In genomic region chr2:146834314-146835201, GRCm38 (mm10) we compare ENCODE assay signal across 7 mouse cellular contexts. TPM values are rescaled to one million over a fixed set of nuclear protein-coding genes. Genes with fewer than 3 reads are reported as not detected.
DNase-seq lines count a peak whose midpoint lies in the region; ATAC-seq and TF ChIP-seq lines count a peak whose summit lies in the region.

No protein-coding gene starts in this region.

- H3K4me1 ChIP-seq in testis, adult 2 months (ENCODE audit: control insufficient read depth, insufficient read depth, low read length): peaks cover 22% of the 10 kb centered on the region
- H3K4me1 ChIP-seq in embryonic facial prominence, embryonic 15.5 days: peaks cover 21% of the 10 kb centered on the region
- peaks cover 17% of the 10 kb centered on the region for H3K4me1 ChIP-seq in hindbrain, embryonic 15.5 days (replicated peaks)
- peaks cover 32% of the 10 kb centered on the region for H3K4me1 ChIP-seq in limb, embryonic 15.5 days
- H3K4me1 ChIP-seq in olfactory bulb, adult 2 months (ENCODE audit: control insufficient read depth, insufficient read depth, low read length): peaks cover 21% of the 10 kb centered on the region; the same call in 1 of the 2 replicates

- WGBS in embryonic facial prominence, embryonic 15.5 days: under 1% methylated on average over 63 of the region's 63 CpGs
- under 1% methylated on average over 63 of the region's 63 CpGs for WGBS in hindbrain, embryonic 15.5 days
- WGBS in limb, embryonic 15.5 days: under 1% methylated on average over 63 of the region's 63 CpGs
- 2% methylated on average over 63 of the region's 63 CpGs for WGBS in olfactory bulb, adult 2 months

- H3K36me3 ChIP-seq in testis, adult 2 months (ENCODE audit: control insufficient read depth, insufficient read depth, low read length): no peaks in the 10 kb centered on the region
- H3K36me3 ChIP-seq in embryonic facial prominence, embryonic 15.5 days: no peaks in the 10 kb centered on the region
- H3K36me3 ChIP-seq in hindbrain, embryonic 15.5 days: no peaks in the 10 kb centered on the region
- no peaks in the 10 kb centered on the region for H3K36me3 ChIP-seq in limb, embryonic 15.5 days

- no peak for DNase-seq in testis, postnatal 14 days (ENCODE audit: low spot score)
- no peak for DNase-seq in thymus, postnatal 36 days

- no peak for TF ChIP-seq CTCF in testis, adult 2 months (IDR thresholded peaks at IDR 0.05; ENCODE audit: control insufficient read depth, insufficient read depth, insufficient replicate concordance, low read depth, low read length)
- no peak for TF ChIP-seq CTCF in olfactory bulb, adult 2 months (IDR thresholded peaks at IDR 0.05; ENCODE audit: insufficient read depth, low read depth, low read length)

- H3K27ac ChIP-seq in testis, adult 2 months (ENCODE audit: control insufficient read depth, insufficient read depth, low read depth, low read length): no peak overlapping the region
- H3K27ac ChIP-seq in embryonic facial prominence, embryonic 15.5 days (replicated peaks): no peak overlapping the region
- H3K27ac ChIP-seq in hindbrain, embryonic 15.5 days (replicated peaks): peak overlapping the region; percentile 67
- H3K27ac ChIP-seq in limb, embryonic 15.5 days: no peak overlapping the region
- H3K27ac ChIP-seq in olfactory bulb, adult 2 months (ENCODE audit: insufficient read depth, low read depth, low read length): no peak overlapping the region; the same call in 1 of the 2 replicates

- H3K4me3 ChIP-seq in testis, adult 2 months (ENCODE audit: control insufficient read depth, low read depth, low read length): peak overlapping the region; percentile 29
- H3K4me3 ChIP-seq in embryonic facial prominence, embryonic 15.5 days (replicated peaks): peak overlapping the region; percentile 27
- H3K4me3 ChIP-seq in hindbrain, embryonic 15.5 days: peak overlapping the region; percentile 25
- peak overlapping the region; percentile 21 for H3K4me3 ChIP-seq in limb, embryonic 15.5 days
- peak overlapping the region; percentile 32 for H3K4me3 ChIP-seq in olfactory bulb, adult 2 months (ENCODE audit: insufficient read depth, low read depth, low read length)

- H3K9me3 ChIP-seq in embryonic facial prominence, embryonic 15.5 days (replicated peaks): no peaks in the 10 kb centered on the region
- no peaks in the 10 kb centered on the region for H3K9me3 ChIP-seq in hindbrain, embryonic 15.5 days
- H3K9me3 ChIP-seq in limb, embryonic 15.5 days: no peaks in the 10 kb centered on the region

- TF ChIP-seq POLR2A in testis, adult 2 months (IDR thresholded peaks at IDR 0.05; ENCODE audit: control insufficient read depth, low read depth, low read length): no peak
- TF ChIP-seq POLR2A in olfactory bulb, adult 2 months (IDR thresholded peaks at IDR 0.05; ENCODE audit: insufficient read depth, low read depth, low read length): no peak

- peak; percentile 39; the same call in 1 of the 2 replicates for ATAC-seq in embryonic facial prominence, embryonic 15.5 days (ENCODE audit: insufficient number of reproducible peaks, low FRiP score, low TSS enrichment, low read depth)
- ATAC-seq in hindbrain, embryonic 15.5 days (ENCODE audit: low FRiP score, low read depth): peak; percentile 74
- ATAC-seq in limb, embryonic 15.5 days (ENCODE audit: insufficient number of reproducible peaks, low FRiP score, low TSS enrichment, low read depth): no peak

- H3K4me2 ChIP-seq in embryonic facial prominence, embryonic 15.5 days (replicated peaks): peak overlapping the region; percentile 41
- H3K4me2 ChIP-seq in hindbrain, embryonic 15.5 days: peak overlapping the region; percentile 45
- H3K4me2 ChIP-seq in limb, embryonic 15.5 days: peak overlapping the region; percentile 39

- H3K9ac ChIP-seq in embryonic facial prominence, embryonic 15.5 days: no peak overlapping the region
- peak overlapping the region; percentile 30; the same call in 1 of the 2 replicates for H3K9ac ChIP-seq in hindbrain, embryonic 15.5 days
- H3K9ac ChIP-seq in limb, embryonic 15.5 days: no peak overlapping the region

- H3K27me3 ChIP-seq in testis, adult 2 months (ENCODE audit: control insufficient read depth, insufficient read depth, low read length): peaks cover 8% of the 10 kb centered on the region
- peaks cover 91% of the 10 kb centered on the region for H3K27me3 ChIP-seq in embryonic facial prominence, embryonic 15.5 days
- peaks cover 57% of the 10 kb centered on the region for H3K27me3 ChIP-seq in hindbrain, embryonic 15.5 days
- peaks cover 89% of the 10 kb centered on the region for H3K27me3 ChIP-seq in limb, embryonic 15.5 days

RNA-seq across cellular contexts. Expression of gene Kiz, which starts 21.1 kb away (rescaled TPM):
- polyA plus RNA-seq in testis, adult 2 months (2012; rRNA removed): 85.9 and 98.2 TPM in 2 replicates
- polyA plus RNA-seq in embryonic facial prominence, embryonic 15.5 days (2015; fragmentation: Nextera tagmentation; extraction: Ambion mirVana): 31.3 and 32.8 TPM in 2 replicates
- 22.1 and 24.5 TPM in 2 replicates for polyA plus RNA-seq in hindbrain, embryonic 15.5 days (2015; fragmentation: Nextera tagmentation; extraction: Ambion mirVana)
- 25.1 and 28.7 TPM in 2 replicates for polyA plus RNA-seq in limb, embryonic 15.5 days (2015; fragmentation: Nextera tagmentation; extraction: Ambion mirVana)
- not detected in 2 replicates for polyA plus RNA-seq in olfactory bulb, adult 2 months (2012; ENCODE audit: insufficient read depth, insufficient read length, low replicate concordance, missing spikeins)
